Mouse (Mus musculus) left cerebral cortex, postnatal 36 days (tissue): ENCODE results near the gene Gys1. TPM values are rescaled to one million over a fixed set of nuclear protein-coding genes. Genes with fewer than 3 reads are reported as not detected.
"Not testable (repeated sequence)": the region's sequence is repeated elsewhere in the genome, so short reads cannot be mapped to it uniquely, and the experiment has no call there.

ENCODE experiments used
- DNase-seq, 2 experiments: peaks; one replicate each; pipeline ENCODE4 v3.0.0; 2021 to 2022; ENCODE audit warnings: low spot score in 2 of 2, mixed read lengths in 1 of 2
- intact Hi-C: fragments of 180-260 bp; cut with DNase I; formaldehyde crosslinking; loops from one replicate; pipeline ENCODE4 v1.15.1; 2025
- total RNA-seq, 2 experiments: library from RNA; stranded (reverse); gene quantifications; 2 replicates each; pipeline ENCODE4 v1.2.3; 2021

Gys1 gene
- total RNA-seq, 2 experiments from 2014 or later = 14.1 to 16.9 TPM

DNA sequence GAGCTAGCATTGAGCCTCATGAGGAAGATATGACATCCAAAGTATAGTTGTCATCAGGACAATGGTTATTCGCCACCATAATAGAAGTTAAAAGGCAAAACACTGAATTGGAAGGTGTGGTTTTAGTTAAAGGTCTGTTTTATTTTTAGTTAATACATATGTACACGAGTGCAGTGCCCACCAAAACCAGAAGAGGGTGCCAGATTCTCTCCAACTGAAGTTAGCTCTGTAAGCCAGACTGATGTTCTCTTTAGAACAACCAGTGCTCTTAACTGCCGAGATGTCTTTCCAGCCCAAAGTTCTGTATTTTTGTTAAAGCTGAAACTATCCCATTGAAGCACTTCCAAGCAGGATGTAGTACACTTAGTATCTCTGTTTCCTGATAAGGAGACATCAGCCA, 36.2 kb downstream of the Gys1 start:
- intact Hi-C loops = loop anchor here (10.0 kb wide), 1 partner anchor 214 kb away; the partner anchor contains the start of gene Ntn5

GRCm38 (mm10) chr7:45475291-45475969, 40.8 kb downstream of the Gys1 start:
- DNase-seq = no peak
- intact Hi-C loops = loop anchor here (5.0 to 10.0 kb wide), 2 partner anchors 52 to 209 kb away; partner anchors contain the start of genes Ntn5, Plekha4 and Ppp1r15a

More for the DNA sequence above, 36.2 kb downstream of the Gys1 start:
- DNase-seq = peak; percentile 37 to 64

DNA sequence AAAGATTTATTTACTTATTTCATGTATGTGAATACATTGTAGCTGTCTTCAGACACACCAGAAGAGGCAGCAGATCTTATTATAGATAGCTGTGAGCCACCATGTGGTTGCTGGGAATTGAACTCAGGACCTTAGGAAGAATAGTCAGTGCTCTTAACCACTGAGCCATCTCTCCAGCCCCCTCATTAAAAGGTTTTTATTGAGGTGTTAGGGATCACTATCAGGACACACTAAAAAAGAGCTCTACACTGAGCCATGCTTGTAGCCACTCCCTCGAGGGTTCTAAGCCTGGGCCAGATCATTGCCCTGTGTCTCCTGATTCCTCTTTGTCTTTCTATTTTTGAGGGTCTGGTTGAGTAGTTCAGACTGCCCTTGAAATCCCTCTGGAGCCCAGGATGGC, 41.8 kb downstream of the Gys1 start:
- intact Hi-C loops = loop anchor here (2.0 to 10.0 kb wide), 3 partner anchors 51 to 208 kb away; partner anchors contain the start of genes Ntn5, Plekha4 and Ppp1r15a

DNA sequence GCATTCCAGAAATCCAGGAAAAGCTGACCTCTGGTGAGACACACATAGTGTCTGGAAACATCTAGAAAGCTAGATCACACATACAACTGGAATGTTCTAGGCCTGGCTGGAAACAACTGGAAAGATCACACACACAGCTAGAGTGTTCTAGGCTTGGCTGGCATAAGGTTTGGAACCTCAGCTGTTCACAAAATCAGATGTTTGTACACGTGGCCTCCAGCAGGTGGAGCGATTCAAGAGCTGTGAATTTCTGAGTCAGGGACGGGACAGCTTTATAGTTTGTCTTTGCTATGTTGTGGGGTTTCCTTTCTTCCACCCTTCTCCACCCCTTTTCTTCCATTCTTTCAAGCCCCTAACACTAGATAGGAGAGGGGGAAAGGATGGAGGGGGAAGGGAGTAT, 42.4 kb downstream of the Gys1 start:
- peak; percentile 40 to 52 for DNase-seq
- intact Hi-C loops = loop anchor here (2.0 to 10.0 kb wide), 3 partner anchors 50 to 208 kb away; partner anchors contain the start of genes Ntn5, Plekha4 and Ppp1r15a

More for the DNA sequence above, 41.8 kb downstream of the Gys1 start:
- no peak for DNase-seq

GRCm38 (mm10) chr7:45478774-45479173, 44.1 kb downstream of the Gys1 start:
- intact Hi-C loops = loop anchor here (5.0 to 10.0 kb wide), 2 partner anchors 49 to 206 kb away; partner anchors contain the start of genes Ntn5, Plekha4 and Ppp1r15a
- no peak for DNase-seq

GRCm38 (mm10) chr7:45480310-45480709, 45.7 kb downstream of the Gys1 start:
- intact Hi-C loops = not testable (repeated sequence)

GRCm38 (mm10) chr7:45481374-45481927, 46.8 kb downstream of the Gys1 start, which contains the start of gene Tulp2:
TSS of gene Tulp2 (plus strand) at chr7:45481877.
- DNase-seq = peak; percentile 45 to 48
- intact Hi-C loops = no loop called here

More at GRCm38 (mm10) chr7:45480310-45480709, 45.7 kb downstream of the Gys1 start:
- not testable (repeated sequence) for DNase-seq

DNA sequence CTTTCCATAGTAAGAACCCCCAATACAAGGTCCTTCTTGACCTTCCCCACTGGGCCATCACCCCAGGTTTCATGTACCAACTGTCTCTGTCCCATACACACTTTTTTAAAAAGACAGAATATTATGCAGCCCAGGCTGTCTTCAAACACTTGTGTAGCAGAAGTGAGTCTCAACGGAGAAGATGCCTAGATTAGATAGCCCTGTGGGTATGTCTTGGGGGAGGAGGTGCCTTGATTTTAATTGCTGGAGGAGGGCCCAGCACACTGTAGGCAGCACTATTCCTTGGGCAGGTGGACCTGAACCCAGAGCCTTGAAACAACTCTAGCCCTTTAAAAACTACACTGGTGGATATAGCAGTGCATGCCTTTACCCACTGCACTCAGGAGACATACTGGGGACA, 47.5 kb downstream of the Gys1 start:
- intact Hi-C loops = no loop called here

DNA sequence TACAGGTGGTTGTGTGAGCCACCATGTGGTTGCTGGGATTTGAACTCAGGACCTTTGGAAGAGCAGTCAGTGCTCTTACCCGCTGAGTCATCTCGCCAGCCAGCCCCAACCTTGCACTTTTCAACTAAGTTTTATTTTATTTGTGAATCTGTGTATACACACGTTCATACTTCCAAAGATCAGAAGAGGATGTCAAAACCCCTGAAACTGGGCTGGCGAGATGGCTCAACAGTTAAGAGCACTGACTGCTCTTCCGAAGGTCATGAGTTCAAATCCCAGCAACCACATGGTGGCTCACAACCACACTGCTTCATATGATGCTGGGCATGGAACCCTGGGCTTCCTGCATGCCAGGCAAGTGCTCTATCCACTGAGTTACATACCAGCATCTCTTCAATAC, 50.3 kb downstream of the Gys1 start:
- not testable (repeated sequence) for DNase-seq

More for the DNA sequence above, 47.5 kb downstream of the Gys1 start:
- DNase-seq = no peak

DNA sequence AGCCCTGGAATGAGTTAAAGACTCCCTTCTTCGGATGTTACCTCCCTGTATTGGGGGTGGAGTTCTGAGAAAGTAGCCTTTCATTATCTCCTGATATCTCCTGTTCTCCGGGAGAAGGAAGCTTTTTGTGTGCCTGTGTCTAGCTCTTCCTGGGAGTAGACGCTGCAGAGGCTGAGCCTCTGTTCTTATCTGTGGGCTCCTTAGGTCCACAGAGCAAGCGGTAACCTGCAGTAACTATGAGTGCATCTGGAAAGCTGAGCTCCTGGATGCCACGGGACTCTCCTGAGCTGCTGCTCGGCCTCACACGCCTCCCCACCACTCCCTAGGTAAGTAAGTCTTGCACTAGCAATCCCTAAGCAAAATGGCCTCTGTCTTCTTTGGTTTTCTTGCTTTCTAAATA, 51.5 kb downstream of the Gys1 start:
- no peak for DNase-seq
- intact Hi-C loops = no loop called here

More for the DNA sequence above, 50.3 kb downstream of the Gys1 start:
- intact Hi-C loops = not testable (repeated sequence)

DNA sequence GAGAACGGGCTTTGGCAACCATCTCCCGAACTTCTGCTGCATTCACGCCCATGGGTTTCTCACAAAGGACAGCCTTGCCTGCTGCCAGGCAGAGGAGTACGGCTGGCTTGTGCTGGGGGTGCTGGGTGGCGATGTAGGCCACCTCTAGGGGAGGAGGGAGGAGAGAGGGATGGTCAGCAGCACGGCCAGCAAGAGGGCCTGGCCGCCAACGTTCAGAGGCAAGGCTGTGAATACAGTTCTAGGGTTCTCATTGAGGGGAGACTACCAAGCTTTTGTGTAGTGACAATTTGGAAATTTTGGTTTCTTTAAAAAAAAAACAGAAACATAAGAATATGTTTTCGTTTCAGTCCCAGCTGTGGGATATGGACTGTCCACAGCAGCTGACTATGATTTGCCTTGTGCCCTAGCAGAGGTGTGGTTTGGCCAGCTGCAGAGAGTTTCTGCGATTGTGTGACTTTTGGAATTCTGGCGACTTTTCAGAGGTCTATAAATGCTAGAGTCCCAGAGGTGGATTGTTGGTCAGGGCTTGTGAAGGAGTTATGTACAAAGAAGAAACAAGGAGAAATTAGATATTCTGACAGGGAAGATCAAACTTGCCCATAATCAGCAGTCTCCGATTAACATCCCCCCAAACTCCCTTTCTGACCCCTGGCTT, 52.2 kb downstream of the Gys1 start, which contains the start of gene Gm45808:
Gene Gm45808 (minus strand): TSS at position 51 of the 655 bp plus-strand sequence.
- intact Hi-C loops = no loop called here
- DNase-seq = no peak

DNA sequence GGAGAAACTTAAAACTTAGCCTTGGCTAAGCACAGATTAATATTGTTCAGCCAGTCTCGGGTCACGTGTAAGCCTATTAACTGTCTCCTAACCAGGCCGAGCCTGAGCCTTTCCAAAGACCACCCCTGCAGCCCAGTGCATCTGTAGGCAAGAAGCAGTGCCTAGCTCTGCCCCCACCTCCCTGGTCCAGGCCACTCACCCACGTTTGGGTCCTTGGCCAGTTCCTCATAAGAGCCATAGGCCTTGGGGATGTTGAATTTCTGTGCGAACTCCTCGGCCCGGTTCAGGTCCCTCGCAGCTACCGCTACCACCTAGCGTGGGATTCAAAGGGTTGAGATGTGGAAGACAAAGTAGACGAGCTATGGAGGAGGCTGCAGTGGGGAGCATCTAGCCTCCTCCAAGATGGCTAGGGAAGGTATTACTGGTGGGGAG, 53.2 kb downstream of the Gys1 start:
- DNase-seq = no peak
- intact Hi-C loops = no loop called here

DNA sequence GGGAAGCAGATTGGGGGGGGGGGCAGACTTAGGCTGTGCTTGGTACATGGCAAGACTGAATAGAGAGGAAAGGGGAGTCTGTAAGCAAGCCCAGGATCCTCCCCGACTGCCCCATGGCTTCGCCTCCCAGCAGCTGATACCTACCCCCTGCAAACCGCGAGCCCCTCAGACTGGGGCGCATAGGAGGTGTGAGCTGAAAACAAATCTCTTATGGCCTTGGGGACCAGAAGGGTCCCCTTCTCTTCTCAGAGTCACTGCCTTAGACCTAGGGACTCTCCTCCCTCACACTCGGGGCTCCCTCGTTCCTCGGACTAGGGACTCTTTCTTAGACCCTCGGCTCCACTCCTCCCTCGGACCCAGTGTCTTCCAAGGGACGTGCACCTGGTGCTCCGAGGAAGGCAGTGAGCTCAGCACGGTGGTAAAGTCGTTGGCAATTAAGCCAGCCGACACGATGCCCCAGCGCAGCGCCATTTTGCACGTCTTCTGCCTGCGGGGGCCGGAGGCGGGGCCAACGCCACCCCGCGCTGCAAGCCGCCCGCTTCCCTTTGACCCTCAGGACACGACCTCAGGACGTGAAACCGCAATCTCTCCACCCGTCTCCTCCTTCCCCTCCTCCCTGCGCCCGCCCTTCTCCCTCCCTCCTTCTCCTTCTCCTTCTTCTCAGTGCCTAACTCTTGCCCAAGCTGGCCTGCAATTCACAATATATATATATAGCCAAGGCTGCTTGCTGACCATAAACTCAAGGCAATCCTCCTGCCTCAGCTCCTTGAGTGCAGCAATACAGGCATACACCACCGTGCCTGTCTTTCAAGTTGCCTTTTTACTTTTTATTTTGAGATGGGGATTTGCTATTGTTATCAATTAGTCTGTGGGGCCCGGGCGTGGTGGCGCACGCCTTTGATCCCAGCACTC, 53.9 kb downstream of the Gys1 start, which contains the start of gene Dhdh:
Gene Dhdh (minus strand): TSS at position 513 of the 912 bp plus-strand sequence.
- peak; percentile 41 to 45 for DNase-seq
- intact Hi-C loops = no loop called here

DNA sequence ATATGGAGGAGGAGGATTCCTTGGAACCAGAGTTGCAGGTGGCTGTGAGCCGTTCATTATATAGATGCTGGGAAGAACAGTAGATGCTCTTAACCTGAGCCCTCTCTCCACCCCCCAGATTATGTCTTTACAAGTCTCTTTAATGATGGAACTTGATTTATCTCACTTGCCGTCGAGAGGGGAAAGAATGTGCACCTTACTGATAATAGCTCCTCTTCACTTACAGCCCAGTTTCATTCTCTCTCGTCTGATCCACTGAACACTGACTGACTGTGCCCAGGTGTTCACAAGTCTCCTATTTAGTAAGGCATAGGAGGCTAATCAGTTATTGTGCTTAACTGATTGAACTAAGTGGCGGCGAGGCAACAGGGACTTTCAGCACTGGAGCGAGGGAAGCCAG, 54.9 kb downstream of the Gys1 start:
- DNase-seq = no peak
- intact Hi-C loops = no loop called here

DNA sequence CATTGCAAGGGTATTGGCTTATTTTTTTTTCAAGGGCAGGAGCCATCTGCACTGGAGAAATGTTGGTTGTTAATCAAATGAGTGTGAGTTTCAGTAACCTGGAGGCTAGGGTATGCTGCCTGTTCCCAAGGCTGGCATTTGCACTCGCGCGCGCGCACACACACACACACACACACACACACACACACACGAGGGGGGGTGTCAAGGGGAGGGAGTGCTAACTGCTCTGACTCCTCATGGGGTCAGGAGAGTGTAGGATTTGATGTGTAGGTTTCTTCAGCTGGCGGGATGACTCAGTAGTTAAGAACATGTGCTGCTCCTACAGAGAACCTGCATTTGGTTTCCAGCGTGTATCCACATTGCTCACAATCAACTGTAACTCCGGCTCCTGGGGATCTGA, 56.2 kb downstream of the Gys1 start:
- DNase-seq = no peak
- intact Hi-C loops = no loop called here

- intact Hi-C loops = no loop called here
These were observed 56.6 kb downstream of the Gys1 start for GRCm38 (mm10) chr7:45491264-45491663.

DNA sequence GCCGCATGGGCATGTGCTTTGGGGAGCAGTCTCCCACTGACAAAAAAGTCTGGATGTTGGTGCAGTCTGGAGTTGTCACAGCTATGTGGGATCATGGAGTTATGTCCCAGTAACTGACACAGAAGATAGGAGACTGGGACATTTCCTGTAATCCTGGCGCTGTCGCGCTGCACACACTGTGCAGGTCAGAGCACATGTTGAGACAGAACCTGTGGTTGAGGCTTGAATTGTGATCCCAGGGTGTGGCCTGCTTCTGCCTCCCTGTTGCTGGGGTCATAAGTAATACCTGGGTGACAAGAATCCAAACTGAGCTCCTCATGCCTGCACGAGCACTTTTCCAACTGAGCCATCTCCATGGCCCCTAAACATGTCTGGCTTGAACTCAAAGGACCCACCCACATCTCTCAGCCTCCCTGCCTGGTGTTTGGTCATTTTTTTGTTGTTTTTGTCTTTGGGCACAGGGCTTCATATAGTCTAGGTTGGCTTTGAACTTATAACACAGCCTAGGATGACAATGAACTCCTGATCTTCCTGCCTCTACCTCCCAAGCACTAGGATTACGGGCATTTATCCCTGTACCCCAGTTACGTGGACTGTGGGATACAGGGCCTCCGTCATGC, 57.7 kb downstream of the Gys1 start:
- intact Hi-C loops = no loop called here
- no peak for DNase-seq

More at GRCm38 (mm10) chr7:45491264-45491663, 56.6 kb downstream of the Gys1 start:
- no peak for DNase-seq

DNA sequence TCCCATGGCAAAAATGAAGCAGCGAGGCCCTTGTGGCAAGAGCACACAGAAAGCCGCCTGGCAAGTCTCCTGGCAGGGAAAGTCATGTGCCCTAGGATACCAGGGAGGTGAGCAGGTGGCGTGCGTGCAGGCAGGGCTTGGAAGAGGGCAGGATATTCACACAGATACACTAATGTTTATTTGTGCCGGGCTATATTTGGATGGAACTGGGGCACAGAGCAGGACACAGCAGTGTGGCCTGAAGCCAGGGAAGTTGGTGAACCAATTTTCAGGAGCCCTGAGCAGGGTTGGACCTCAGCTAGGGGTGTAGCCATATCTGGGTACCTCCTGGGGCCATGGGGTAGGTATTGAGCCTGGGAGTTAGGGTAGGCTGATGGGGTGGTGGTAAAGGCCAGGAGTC, 58.3 kb downstream of the Gys1 start:
- no peak for DNase-seq
- intact Hi-C loops = no loop called here
